Mouse (Mus musculus) MEL (cell line): ENCODE results near the gene Ascl2.

ENCODE experiments used
- CHD2 ChIP-seq: IDR thresholded peaks from 2 replicates; pipeline ENCODE4 v1.6.1; 2011; ENCODE audit warnings: low read length, improper control_type of control experiment
- ELF1 ChIP-seq: IDR thresholded peaks from 2 replicates; pipeline ENCODE4 v1.6.1; 2014; ENCODE audit warnings: low read depth, mild to moderate bottlenecking, inconsistent platforms, low read length, improper control_type of control experiment, moderate library complexity
- MAX ChIP-seq: IDR thresholded peaks from 2 replicates; pipeline ENCODE4 v1.6.1; 2011; ENCODE audit warnings: low read length, improper control_type of control experiment
- MEF2A ChIP-seq: IDR thresholded peaks from 2 replicates; pipeline ENCODE4 v1.6.1; 2014; ENCODE audit warnings: low read depth, mild to moderate bottlenecking, inconsistent platforms, low read length, improper control_type of control experiment; ENCODE audit not compliant: poor library complexity, insufficient replicate concordance, severe bottlenecking; ENCODE audit errors: extremely low read depth
- POLR2A ChIP-seq, 2 experiments: IDR thresholded peaks; 2 replicates each; pipeline ENCODE4 v1.6.1; 2011 to 2012; ENCODE audit warnings: low read length in 2 of 2, mild to moderate bottlenecking in 2 of 2, control low read depth in 1 of 2, improper control_type of control experiment in 1 of 2, low read depth in 1 of 2, moderate library complexity in 1 of 2; ENCODE audit not compliant: control insufficient read depth in 1 of 2, insufficient read depth in 1 of 2, poor library complexity in 1 of 2
- TCF12 ChIP-seq: IDR thresholded peaks from 2 replicates; pipeline ENCODE4 v1.6.1; 2014; ENCODE audit warnings: low read depth, mild to moderate bottlenecking, inconsistent platforms, low read length, improper control_type of control experiment, moderate library complexity

DNA sequence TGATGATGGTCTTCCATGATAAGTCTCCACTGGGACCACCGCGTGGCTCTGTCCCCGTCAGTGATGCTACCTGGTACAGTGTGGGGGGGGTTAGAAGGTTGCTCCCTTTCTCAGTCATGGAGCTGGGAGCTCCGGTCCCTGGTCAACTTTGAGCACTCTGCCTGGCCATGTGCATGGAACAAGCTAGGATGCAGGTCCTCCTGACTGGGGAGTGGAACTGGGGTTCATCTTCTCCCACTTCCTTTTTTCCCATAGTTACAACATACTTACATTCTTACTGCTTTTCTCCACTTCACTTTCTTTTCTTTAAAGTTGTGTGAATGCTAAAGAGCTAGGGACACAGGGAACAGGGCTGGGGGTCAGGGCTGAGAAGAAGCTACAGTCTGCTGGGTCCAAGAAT is 16.1 kb upstream of the Ascl2 start:
- TF ChIP-seq ELF1 (no peak), MEF2A (no peak), TCF12 (no peak), CHD2 (no peak), MAX (no peak), POLR2A (IDR thresholded peaks at IDR 0.05; ENCODE audit: control insufficient read depth in 1 of 2, insufficient read depth in 1 of 2, low read depth in 1 of 2, low read length in 2 of 2, poor library complexity in 1 of 2) (no peak)
